ENCODE assay signal across 27 mouse cellular contexts in the genomic region with DNA sequence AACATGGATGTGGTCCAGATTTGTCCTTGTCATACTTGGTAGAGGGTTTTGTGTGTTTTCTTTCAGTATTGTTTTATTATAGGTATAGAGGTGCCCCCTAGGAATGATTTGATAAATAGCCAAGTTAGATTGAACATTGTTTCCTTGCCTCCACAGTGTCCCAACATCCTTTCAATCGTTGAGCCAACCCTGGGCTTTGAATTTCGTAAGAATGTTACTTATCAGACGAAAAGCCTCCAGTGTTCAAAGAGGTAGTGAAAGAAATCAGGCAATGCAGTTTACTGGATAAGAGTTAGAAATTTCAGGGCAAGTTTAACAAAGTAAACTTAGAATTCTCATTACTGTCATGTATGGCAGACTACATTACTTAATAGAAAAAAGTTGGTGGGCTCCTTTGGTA.
"Had no signal": no experiment of that assay in that cellular context is flagged by ENCODE, and none has a peak within 500 bp of the region (broad histone marks: within the 10 kb centered on the region; RNA-seq: fewer than 3 reads in every experiment).

No protein-coding gene starts in this region.

- H3K4me3 ChIP-seq: heart, adult 2 months; heart, embryonic 13.5 days; heart, embryonic 15.5 days; hindbrain, embryonic 12.5 days; intestine, embryonic 15.5 days; kidney, embryonic 15.5 days; limb, embryonic 13.5 days; limb, embryonic 15.5 days; liver, embryonic 12.5 days had no signal

- H3K36me3 ChIP-seq: heart, embryonic 13.5 days; heart, embryonic 15.5 days; hindbrain, embryonic 12.5 days; intestine, embryonic 15.5 days; kidney, embryonic 15.5 days; limb, embryonic 13.5 days; limb, embryonic 15.5 days; liver, embryonic 12.5 days had no signal

- H3K27ac ChIP-seq: heart, adult 2 months; heart, embryonic 13.5 days; heart, embryonic 15.5 days; hindbrain, embryonic 12.5 days; hindbrain, embryonic 14.5 days; intestine, embryonic 15.5 days; kidney, embryonic 15.5 days; kidney, postnatal 0 days; limb, embryonic 13.5 days; limb, embryonic 15.5 days; liver, embryonic 12.5 days; liver, embryonic 14.5 days had no signal

- DNase-seq: gastrocnemius, postnatal 10 days; gastrocnemius, postnatal 25 days; heart, adult 11 months; heart, adult 2 months; heart, postnatal 14 days; heart, postnatal 36 days; kidney, adult 2 months; kidney, adult 9 months; kidney, postnatal 14 days; kidney, postnatal 36 days; layer of hippocampus, postnatal 36 days; left cerebral cortex, postnatal 4 days had no signal

- H3K4me1 ChIP-seq: heart, embryonic 13.5 days; heart, embryonic 15.5 days; hindbrain, embryonic 12.5 days; intestine, embryonic 15.5 days; kidney, embryonic 15.5 days; limb, embryonic 13.5 days; limb, embryonic 15.5 days; liver, embryonic 12.5 days had no signal

- H3K9me3 ChIP-seq: heart, embryonic 13.5 days; heart, embryonic 15.5 days; hindbrain, embryonic 12.5 days; intestine, embryonic 15.5 days; kidney, embryonic 15.5 days; limb, embryonic 13.5 days; limb, embryonic 15.5 days; liver, embryonic 12.5 days had no signal

- H3K4me2 ChIP-seq: heart, embryonic 11.5 days; heart, embryonic 13.5 days; heart, embryonic 15.5 days; hindbrain, embryonic 12.5 days; hindbrain, embryonic 14.5 days; intestine, embryonic 15.5 days; kidney, embryonic 15.5 days; limb, embryonic 13.5 days; limb, embryonic 15.5 days; liver, embryonic 12.5 days had no signal

- ATAC-seq: hindbrain, embryonic 16.5 days; inflammation-experienced regulatory T-cells, adult 6 months; intestine, embryonic 15.5 days; intestine, postnatal 0 days; liver, embryonic 12.5 days had no signal

- H3K27me3 ChIP-seq: heart, embryonic 13.5 days; heart, embryonic 15.5 days; hindbrain, embryonic 12.5 days; intestine, embryonic 15.5 days; kidney, embryonic 15.5 days; limb, embryonic 13.5 days; limb, embryonic 15.5 days; liver, embryonic 12.5 days had no signal

- H3K9ac ChIP-seq: heart, embryonic 13.5 days; heart, embryonic 15.5 days; hindbrain, embryonic 12.5 days; hindbrain, embryonic 14.5 days; intestine, embryonic 15.5 days; kidney, embryonic 15.5 days; limb, embryonic 13.5 days; limb, embryonic 15.5 days; liver, embryonic 12.5 days; liver, embryonic 14.5 days had no signal
